Mouse (Mus musculus): Measurements from ENCODE around the gene Sost. TPM values are rescaled to one million over a fixed set of nuclear protein-coding genes. Genes with fewer than 3 reads are reported as not detected.

Sost gene
- polyA plus RNA-seq, 1 experiment, result not detected

GRCm38 (mm10) chr11:101943055-101943454 lies 23.8 kb downstream of the Sost start:
- Histone ChIP-seq H3K4me1 (ENCODE audit: control insufficient read depth, insufficient read depth, insufficient read length, low read length) (no peaks in the 10 kb centered on the region), H3K27ac (replicated peaks; ENCODE audit: low read depth, low read length) (no peak overlapping the region), H3K4me3 (ENCODE audit: insufficient read depth, low read depth, low read length) (no peak overlapping the region)

DNA sequence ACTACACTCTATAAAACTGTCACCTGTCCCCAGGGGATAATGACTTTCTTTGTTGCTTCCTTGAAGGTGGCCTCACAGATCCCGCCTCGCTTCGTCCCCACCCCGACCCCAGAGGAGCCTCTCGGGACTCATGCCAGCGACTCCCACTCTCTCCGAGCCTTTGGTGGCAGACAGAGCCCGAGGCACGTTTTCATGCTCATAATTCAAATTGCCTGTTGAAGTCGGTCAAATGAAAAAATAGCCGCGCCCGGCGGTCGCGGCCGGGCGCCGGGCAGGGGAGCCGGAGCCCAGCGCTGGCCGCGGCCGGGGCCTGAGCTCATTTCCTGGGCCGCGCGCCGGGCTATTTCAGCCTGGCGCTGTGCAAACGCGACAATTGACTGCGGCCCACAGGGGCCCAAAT lies 29.7 kb downstream of the Sost start:
- Histone ChIP-seq H3K4me3 (ENCODE audit: insufficient read depth, low read depth, low read length) (peak overlapping the region; percentile 51), H3K27ac (replicated peaks; ENCODE audit: low read depth, low read length) (no peak overlapping the region)

GRCm38 (mm10) chr11:101936421-101936820 lies 30.4 kb downstream of the Sost start:
- H3K4me3 ChIP-seq (ENCODE audit: insufficient read depth, low read depth, low read length), result no peak overlapping the region
- peaks cover 2% of the 10 kb centered on the region; the same call in 1 of the 2 replicates for H3K4me1 ChIP-seq (ENCODE audit: control insufficient read depth, insufficient read depth, insufficient read length, low read length)
- H3K27ac ChIP-seq (replicated peaks; ENCODE audit: low read depth, low read length), result no peak overlapping the region

More for the DNA sequence above, 29.7 kb downstream of the Sost start:
- H3K4me1 ChIP-seq (ENCODE audit: control insufficient read depth, insufficient read depth, insufficient read length, low read length), result peaks cover 2% of the 10 kb centered on the region; the same call in 1 of the 2 replicates

GRCm38 (mm10) chr11:101935743-101936142 lies 31.1 kb downstream of the Sost start:
- Histone ChIP-seq H3K4me3 (ENCODE audit: insufficient read depth, low read depth, low read length) (no peak overlapping the region), H3K27ac (replicated peaks; ENCODE audit: low read depth, low read length) (no peak overlapping the region), H3K4me1 (ENCODE audit: control insufficient read depth, insufficient read depth, insufficient read length, low read length) (peaks cover 2% of the 10 kb centered on the region; the same call in 1 of the 2 replicates)

GRCm38 (mm10) chr11:101931978-101932377 lies 34.8 kb downstream of the Sost start:
- H3K27ac ChIP-seq (replicated peaks; ENCODE audit: low read depth, low read length), result no peak overlapping the region
- H3K4me3 ChIP-seq (ENCODE audit: insufficient read depth, low read depth, low read length), result no peak overlapping the region
- peaks cover 4% of the 10 kb centered on the region; the same call in 1 of the 2 replicates for H3K4me1 ChIP-seq (ENCODE audit: control insufficient read depth, insufficient read depth, insufficient read length, low read length)

DNA sequence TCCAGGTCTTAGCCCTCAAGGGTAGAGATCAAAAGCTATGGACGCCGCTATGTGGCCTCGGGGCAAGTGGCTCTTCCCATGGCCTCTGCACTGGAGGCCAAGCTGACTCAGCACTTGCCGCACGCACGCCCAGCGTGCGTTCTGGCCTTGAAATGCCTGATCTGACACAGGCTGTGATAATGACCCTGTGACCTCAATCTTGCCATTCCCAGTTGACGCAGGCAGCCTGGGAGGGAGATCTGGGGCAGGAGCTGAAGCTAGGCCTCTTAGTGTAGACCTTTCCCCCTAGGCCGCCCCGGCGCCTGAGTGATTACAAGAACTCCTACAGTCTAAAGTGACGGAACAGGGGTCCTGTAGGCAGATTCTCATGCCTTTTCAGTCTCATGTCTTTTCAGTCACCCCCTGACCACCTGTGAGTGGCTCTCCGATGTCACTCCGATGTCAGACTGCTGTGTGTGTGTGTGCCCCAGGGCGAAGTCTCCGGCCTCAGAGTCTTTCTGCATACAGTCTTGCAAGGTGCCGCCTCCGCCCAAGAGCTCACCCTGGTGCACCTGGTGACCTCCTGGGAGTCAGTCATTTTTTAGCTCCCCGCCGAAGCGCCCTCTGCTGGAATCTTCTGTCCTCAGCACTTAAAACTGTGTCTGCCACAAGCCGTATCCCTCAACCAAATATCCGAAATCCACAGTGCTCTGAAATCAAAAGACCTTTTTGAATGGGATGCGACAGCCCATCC lies 38.6 kb downstream of the Sost start:
- H3K4me1 ChIP-seq (ENCODE audit: control insufficient read depth, insufficient read depth, insufficient read length, low read length), result 0 out of 2 replicates have a peak, but pooled peaks cover 4% of the 10 kb centered on the region
- no peak overlapping the region for H3K4me3 ChIP-seq (ENCODE audit: insufficient read depth, low read depth, low read length)
- no peak overlapping the region for H3K27ac ChIP-seq (replicated peaks; ENCODE audit: low read depth, low read length)

DNA sequence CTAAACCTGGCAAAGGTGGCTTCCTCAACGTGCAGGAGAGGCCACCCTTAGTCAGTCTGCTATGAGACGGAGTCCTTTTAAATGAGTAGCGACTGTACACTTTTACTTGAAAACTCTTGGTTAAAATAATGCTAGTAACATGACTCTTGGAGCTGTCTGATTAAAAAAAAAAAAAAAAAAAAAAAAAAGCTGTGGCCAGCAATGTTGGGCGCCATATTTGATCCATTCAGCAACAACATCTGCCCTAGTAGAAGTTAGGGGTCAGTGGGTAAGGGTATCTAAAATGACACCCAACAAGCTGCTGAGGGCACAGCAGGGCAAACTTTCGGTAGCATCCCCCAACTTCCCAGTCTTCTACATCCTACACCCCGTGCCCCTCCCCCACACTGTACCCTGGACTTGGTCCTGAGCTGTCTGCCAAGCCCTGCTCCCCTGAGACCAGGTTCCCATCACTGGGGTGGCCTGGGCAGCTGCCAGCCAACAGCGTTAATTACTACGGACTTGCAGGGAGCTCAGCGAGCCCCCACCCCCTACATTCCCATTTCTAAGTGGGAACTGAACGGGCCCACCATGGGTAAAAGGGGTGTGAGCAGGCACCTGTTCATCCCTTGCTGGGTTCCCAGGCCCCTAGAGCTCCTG lies 39.7 kb downstream of the Sost start:
- no peak overlapping the region for H3K4me3 ChIP-seq (ENCODE audit: insufficient read depth, low read depth, low read length)
- 0 out of 2 replicates have a peak, but pooled peaks cover 4% of the 10 kb centered on the region for H3K4me1 ChIP-seq (ENCODE audit: control insufficient read depth, insufficient read depth, insufficient read length, low read length)
- H3K27ac ChIP-seq (replicated peaks; ENCODE audit: low read depth, low read length), result no peak overlapping the region

GRCm38 (mm10) chr11:101925636-101926035 lies 41.2 kb downstream of the Sost start:
- 0 out of 2 replicates have a peak, but pooled peaks cover 4% of the 10 kb centered on the region for H3K4me1 ChIP-seq (ENCODE audit: control insufficient read depth, insufficient read depth, insufficient read length, low read length)
- no peak overlapping the region for H3K4me3 ChIP-seq (ENCODE audit: insufficient read depth, low read depth, low read length)
- no peak overlapping the region for H3K27ac ChIP-seq (replicated peaks; ENCODE audit: low read depth, low read length)

DNA sequence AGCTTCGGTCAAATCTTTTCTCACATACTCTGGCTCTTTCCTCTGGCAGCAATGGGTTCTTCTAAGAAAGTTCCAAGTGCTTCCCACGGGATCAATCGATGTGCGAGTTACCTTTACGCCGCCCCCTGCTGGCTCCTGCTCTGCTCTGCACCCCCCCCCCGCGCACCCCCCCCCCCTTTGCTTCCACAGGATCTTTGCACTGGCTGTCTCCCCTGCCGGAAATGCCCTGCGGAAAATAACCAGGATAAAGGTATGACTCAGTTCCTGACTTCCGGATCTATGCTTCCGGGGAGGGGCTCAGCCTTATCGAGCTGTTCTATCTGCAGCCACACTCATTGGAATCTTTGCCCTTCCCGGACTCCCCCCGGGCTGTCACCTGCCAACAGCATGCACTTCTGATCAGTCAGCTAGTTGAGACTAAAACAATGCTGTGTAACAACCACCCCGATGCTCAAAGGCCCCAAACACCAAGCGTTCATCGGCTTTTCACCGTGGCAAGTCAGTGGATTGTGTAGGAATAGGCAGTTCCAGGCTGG lies 42.3 kb downstream of the Sost start:
- no peak overlapping the region for H3K27ac ChIP-seq (replicated peaks; ENCODE audit: low read depth, low read length)
- 0 out of 2 replicates have a peak, but pooled peaks cover 4% of the 10 kb centered on the region for H3K4me1 ChIP-seq (ENCODE audit: control insufficient read depth, insufficient read depth, insufficient read length, low read length)
- H3K4me3 ChIP-seq (ENCODE audit: insufficient read depth, low read depth, low read length), result no peak overlapping the region

GRCm38 (mm10) chr11:101923988-101924387 lies 42.8 kb downstream of the Sost start:
- Histone ChIP-seq H3K4me1 (ENCODE audit: control insufficient read depth, insufficient read depth, insufficient read length, low read length) (0 out of 2 replicates have a peak, but pooled peaks cover 4% of the 10 kb centered on the region), H3K27ac (replicated peaks; ENCODE audit: low read depth, low read length) (no peak overlapping the region), H3K4me3 (ENCODE audit: insufficient read depth, low read depth, low read length) (no peak overlapping the region)

DNA sequence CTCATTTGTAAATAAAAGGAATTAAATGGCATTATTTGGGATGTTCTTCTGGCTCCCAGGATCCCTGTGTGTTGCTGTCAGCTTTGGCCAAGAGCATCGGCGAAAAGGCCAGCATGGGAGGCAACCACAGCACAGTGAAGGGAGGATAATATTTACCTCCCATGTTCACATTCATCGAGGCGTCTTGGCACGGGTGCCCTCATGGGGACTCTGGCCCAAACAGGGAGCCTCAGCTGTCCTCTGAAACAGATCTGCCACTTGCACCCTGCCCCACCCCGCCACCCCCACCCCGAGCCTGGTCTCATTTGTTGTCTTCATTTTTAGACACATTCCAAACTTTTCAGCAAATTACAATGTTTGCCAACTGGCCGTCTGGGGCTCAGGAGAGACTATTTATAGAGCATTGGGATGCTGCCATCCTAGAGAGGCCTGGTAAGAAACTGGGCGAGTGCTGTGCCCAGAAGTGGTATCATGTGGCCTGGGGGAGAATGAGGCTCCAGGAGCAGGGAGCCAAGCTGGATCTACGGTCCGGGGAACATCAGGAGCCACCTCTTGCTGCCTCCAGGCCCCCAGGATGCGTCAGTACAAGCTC lies 45.4 kb downstream of the Sost start:
- H3K4me1 ChIP-seq (ENCODE audit: control insufficient read depth, insufficient read depth, insufficient read length, low read length), result no peaks in the 10 kb centered on the region
- no peak overlapping the region for H3K27ac ChIP-seq (replicated peaks; ENCODE audit: low read depth, low read length)
- H3K4me3 ChIP-seq (ENCODE audit: insufficient read depth, low read depth, low read length), result no peak overlapping the region

DNA sequence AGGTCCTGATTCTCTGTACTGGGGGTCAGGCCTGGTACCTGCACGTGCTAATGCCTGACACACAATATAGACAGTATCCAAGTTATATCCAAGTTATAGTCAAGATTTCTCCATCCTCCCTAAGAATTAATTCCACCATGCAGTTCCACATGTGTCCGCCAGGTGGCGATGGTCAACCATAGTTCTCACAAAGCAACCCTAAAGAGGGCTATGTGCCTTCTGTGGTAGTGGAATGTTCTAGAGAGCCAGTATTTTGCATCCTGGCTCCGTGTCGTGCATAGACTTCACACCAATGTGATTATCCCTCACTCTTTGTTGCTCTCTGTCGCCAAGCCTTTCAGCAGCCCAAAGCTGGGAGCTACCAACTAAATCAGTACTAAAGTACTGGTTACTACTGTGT lies 47.2 kb downstream of the Sost start:
- Histone ChIP-seq H3K27ac (replicated peaks; ENCODE audit: low read depth, low read length) (no peak overlapping the region), H3K4me3 (ENCODE audit: insufficient read depth, low read depth, low read length) (no peak overlapping the region), H3K4me1 (ENCODE audit: control insufficient read depth, insufficient read depth, insufficient read length, low read length) (no peaks in the 10 kb centered on the region)

DNA sequence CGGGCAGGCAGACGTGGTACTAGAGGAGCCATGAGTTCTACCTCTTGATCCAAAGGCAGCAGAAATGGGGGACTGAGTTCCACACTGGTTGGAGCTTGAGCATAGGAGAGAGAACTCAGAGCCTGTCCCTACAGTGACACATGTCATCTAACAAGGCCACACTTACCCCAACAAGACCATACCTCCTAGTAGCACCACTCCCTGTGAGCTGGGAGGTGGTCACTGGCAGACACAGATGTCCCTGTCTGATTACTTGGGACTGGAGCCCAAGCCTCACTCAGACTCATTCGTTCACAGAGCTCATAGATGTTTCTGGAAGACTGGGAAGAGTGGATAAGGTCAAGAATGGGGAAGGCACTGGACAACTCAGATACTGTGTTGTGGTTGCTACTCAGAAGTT lies 48.2 kb downstream of the Sost start:
- Histone ChIP-seq H3K4me3 (ENCODE audit: insufficient read depth, low read depth, low read length) (no peak overlapping the region), H3K4me1 (ENCODE audit: control insufficient read depth, insufficient read depth, insufficient read length, low read length) (no peaks in the 10 kb centered on the region), H3K27ac (replicated peaks; ENCODE audit: low read depth, low read length) (no peak overlapping the region)

DNA sequence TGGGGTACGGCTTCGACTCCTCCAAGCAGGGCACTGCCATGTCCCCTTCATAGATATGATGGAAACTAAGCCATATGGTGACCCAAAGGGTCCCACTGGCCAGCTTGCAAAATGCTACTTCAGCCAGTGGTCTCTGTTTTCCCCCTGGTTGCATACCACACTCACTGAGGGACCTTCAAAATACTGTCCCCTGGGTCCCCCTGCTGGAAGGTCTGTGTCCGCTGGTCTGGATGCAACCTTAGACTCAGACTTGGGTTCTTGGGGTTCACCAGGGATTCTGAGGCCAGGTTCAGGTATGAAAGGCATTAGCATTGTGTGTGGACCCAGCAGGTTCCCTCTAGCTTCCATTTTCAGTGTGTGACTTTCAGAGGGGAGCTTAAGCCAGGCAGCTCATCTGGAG lies 50.0 kb downstream of the Sost start:
- no peaks in the 10 kb centered on the region for H3K4me1 ChIP-seq (ENCODE audit: control insufficient read depth, insufficient read depth, insufficient read length, low read length)
- no peak overlapping the region for H3K27ac ChIP-seq (replicated peaks; ENCODE audit: low read depth, low read length)
- no peak overlapping the region for H3K4me3 ChIP-seq (ENCODE audit: insufficient read depth, low read depth, low read length)

DNA sequence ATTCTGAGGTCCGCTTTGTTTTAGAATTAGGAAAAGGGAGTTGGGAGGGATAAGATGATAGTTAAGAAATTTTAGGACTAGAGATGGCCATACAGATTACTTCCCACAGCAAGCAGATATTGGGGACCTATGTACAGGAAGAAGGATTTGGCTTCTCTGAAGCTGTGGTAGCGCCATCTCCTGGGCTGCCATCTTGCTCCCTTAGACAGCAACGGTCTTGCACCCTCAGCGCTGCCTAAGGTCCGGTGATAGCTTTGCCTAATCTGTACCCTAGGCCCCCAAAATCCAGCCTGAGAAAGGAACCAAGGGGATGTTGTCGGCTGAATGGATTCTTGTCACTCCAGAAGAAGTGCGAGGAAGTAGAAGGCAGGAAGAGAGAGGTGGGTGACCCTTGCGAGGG lies 53.2 kb downstream of the Sost start:
- Histone ChIP-seq H3K4me3 (ENCODE audit: insufficient read depth, low read depth, low read length) (no peak overlapping the region), H3K27ac (replicated peaks; ENCODE audit: low read depth, low read length) (no peak overlapping the region)

More for the DNA sequence above, 53.2 kb downstream of the Sost start:
- no peaks in the 10 kb centered on the region for H3K4me1 ChIP-seq (ENCODE audit: control insufficient read depth, insufficient read depth, insufficient read length, low read length)

All from brown adipose tissue, adult 24 weeks (tissue).